Mouse (Mus musculus) urinary bladder, postnatal 10 days (tissue): Measurements from ENCODE around the gene Ccnjl.

Experiments used
- DNase-seq: peaks from one replicate; pipeline ENCODE4 v3.0.0; 2022; ENCODE audit warnings: low spot score

Ccnjl gene

GRCm38 (mm10) chr11:43626300-43626926, 97.8 kb downstream of the Ccnjl start:
- DNase-seq = no peak

GRCm38 (mm10) chr11:43626927-43627645, 98.5 kb downstream of the Ccnjl start:
- no peak for DNase-seq

- no peak for DNase-seq
Measured at GRCm38 (mm10) chr11:43631645-43632044, 103.1 kb downstream of the Ccnjl start.

- no peak for DNase-seq
Measured at GRCm38 (mm10) chr11:43632566-43632965, 104.0 kb downstream of the Ccnjl start.

- DNase-seq = no peak
Measured at GRCm38 (mm10) chr11:43633165-43633564, 104.6 kb downstream of the Ccnjl start.

- peak; percentile 26 for DNase-seq
Measured at GRCm38 (mm10) chr11:43633658-43634401, 105.2 kb downstream of the Ccnjl start.
